Mouse (Mus musculus) liver, adult (tissue): Measurements from ENCODE around the gene Cgrrf1.

ENCODE experiments used
- GATA4 ChIP-seq: IDR thresholded peaks from 2 replicates; pipeline ENCODE4 v1.6.1; 2014; ENCODE audit warnings: mild to moderate bottlenecking, low read length; ENCODE audit not compliant: insufficient replicate concordance

The Cgrrf1 gene

DNA sequence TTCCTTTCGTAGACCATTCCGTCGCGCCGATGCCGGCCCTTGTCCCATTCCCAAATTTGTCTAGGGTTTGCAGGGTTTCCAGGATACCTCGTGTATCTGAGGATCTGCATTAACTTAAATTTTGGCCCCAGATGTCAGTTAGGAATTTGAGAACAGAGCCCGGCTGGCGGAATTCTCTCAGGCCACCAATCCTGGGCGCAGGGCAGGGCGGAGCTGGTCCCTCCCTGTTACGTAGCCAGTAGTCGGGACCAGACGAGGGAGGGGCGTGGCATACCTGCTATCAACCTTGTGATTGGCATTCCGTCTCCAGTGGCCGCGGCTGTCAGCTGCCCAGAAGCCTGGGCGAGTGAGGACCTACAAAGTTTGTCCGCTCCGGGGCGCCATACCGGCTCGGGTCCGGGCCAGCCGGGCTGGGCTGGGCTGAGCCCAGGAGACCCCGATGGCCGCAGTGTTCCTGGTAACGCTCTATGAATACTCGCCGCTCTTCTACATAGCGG, at the start of gene Cgrrf1:
Gene Cgrrf1 (plus strand): TSS at position 289 of the 497 bp plus-strand sequence.
- TF ChIP-seq GATA4 = peak; percentile 81; the same call in 1 of the 2 replicates

- TF ChIP-seq GATA4 = no peak
These were observed 49.6 kb upstream of the Cgrrf1 start for GRCm38 (mm10) chr14:46782187-46782828.

DNA sequence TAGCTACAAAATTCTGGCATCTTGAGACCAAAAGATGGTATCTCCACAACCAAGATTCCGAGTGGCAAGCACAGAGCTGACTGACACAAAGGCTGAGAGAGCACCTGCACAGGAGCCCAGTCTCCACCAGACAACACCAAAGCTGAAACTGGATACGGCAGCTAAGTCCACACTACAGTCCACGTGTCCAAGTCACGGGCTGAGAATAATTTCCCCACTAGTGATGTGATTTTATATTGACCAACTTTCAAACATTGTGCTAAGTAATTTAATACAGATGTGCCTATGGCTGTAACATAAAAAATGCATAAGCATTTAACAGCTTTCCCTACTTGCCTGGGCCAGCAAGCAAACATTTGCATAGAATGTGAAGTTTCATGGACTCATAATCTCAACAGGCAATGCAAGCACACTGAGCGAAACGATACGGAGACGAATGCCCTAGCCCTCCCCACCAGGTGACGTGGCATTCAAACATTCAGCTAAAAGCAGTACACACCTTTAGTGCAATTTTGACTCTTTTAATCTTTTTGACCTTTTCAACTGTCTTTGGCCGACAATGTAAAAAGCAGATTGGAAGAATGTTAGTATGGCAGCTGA, 48.5 kb upstream of the Cgrrf1 start:
- TF ChIP-seq GATA4 = no peak

DNA sequence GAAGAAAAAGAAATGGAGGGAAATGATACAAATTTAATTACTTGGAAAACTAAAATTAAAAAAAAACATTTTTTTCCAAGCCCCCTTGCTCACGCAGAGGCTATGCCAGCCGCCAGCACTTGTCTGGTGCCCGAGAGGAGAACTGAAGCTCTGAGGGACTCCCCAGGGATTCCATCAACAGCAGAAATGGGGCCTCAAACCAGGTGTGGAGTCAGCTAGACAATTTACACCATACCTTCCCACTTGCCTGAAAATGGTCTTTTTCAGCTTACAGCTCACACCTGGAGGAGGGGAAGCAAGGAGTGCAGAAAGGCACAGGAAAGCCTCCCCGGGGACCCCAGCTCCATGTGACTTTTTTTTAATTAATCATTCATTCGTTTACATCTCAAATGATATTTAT, 46.7 kb upstream of the Cgrrf1 start:
- no peak for TF ChIP-seq GATA4

- TF ChIP-seq GATA4 = no peak
These were observed 44.5 kb upstream of the Cgrrf1 start for GRCm38 (mm10) chr14:46787454-46787786.

GRCm38 (mm10) chr14:46787787-46788504, 44.0 kb upstream of the Cgrrf1 start, which contains the start of gene Cnih1:
Gene Cnih1 (minus strand): TSS chr14:46788411.
- TF ChIP-seq GATA4 = no peak

GRCm38 (mm10) chr14:46788505-46788901, 43.4 kb upstream of the Cgrrf1 start:
- peak; percentile 11; the same call in 1 of the 2 replicates for TF ChIP-seq GATA4

GRCm38 (mm10) chr14:46790303-46790702, 41.6 kb upstream of the Cgrrf1 start:
- no peak for TF ChIP-seq GATA4

DNA sequence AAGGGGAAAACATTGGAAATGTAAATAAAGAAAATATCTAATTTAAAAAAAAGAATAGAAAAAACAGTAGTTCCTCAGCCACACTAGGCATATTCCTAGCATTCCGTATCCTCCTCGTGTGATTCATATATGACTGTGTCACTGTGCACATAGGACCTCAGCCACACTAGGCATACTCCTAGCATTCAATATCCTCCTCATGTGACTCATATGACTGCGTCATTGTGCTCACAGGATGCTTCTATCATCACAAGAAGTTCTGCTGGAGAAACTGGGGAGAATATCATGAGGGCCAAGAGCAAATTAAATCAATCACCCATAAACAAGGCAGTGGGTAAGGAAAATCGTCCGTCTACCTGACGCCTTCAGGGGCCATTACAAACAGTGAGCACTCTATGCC, 41.2 kb upstream of the Cgrrf1 start:
- TF ChIP-seq GATA4 = no peak

- no peak for TF ChIP-seq GATA4
These were observed 37.8 kb upstream of the Cgrrf1 start for GRCm38 (mm10) chr14:46794157-46794556.

GRCm38 (mm10) chr14:46800684-46801345, 31.1 kb upstream of the Cgrrf1 start:
- TF ChIP-seq GATA4 = no peak

- TF ChIP-seq GATA4 = no peak
These were observed 28.7 kb upstream of the Cgrrf1 start for GRCm38 (mm10) chr14:46803259-46803658.

GRCm38 (mm10) chr14:46803791-46804190, 28.1 kb upstream of the Cgrrf1 start:
- no peak for TF ChIP-seq GATA4

DNA sequence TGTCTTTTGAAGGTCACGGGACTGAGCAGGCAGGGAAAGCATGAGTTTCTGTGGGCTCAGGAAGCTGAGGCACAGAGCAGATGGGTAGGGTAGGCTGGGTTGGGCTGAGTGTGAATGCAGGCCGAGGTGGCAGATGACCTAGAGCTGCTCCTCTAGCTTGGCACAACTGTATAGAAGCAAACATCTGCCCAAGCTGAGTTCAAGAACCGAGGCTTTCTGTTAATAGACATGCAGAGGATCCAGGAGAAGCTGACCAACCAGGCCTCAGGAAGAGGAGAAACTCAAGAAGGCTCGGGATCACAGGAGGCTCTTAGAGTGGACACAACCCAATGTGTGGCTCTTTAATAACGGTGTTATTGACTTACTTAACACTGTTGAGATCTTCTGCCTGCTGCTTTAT, 25.7 kb upstream of the Cgrrf1 start:
- no peak for TF ChIP-seq GATA4

- no peak for TF ChIP-seq GATA4
These were observed 24.0 kb upstream of the Cgrrf1 start for GRCm38 (mm10) chr14:46807927-46808326.
